Mouse (Mus musculus): Measurements from ENCODE around the gene Zfp27.

DNA sequence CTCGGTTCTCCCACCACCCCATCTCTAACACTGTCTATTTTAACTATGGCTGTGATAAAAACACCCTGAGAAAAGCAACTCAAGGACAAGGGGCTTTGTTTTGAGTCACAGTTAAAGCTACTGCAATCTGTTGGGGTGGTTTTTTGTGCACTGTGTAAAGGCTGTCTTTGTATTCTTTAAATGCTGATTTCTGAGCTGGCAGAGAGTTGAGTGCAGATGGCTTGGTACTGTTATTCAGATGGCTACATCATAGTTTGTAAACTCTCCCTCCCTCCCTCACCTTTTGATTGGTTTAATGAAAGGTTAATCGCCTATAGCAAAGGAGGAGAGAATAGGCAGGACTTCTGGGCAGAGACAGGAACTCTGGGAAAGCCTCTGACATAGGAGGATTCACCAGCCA, 37.8 kb upstream of the Zfp27 start:
- TF ChIP-seq CTCF (IDR thresholded peaks at IDR 0.05; ENCODE audit: extremely low read depth, insufficient read depth, insufficient read length, insufficient replicate concordance) = no peak
- no peak for TF ChIP-seq POLR2A (IDR thresholded peaks at IDR 0.05; ENCODE audit: low read depth, low read length)

Measured in spleen, adult 2 months (tissue).